Mouse (Mus musculus) gastrocnemius, postnatal 10 days (tissue): ENCODE results near the gene Csrp1. TPM values are rescaled to one million over a fixed set of nuclear protein-coding genes. Genes with fewer than 3 reads are reported as not detected.

Experiments used
- DNase-seq: peaks from one replicate; pipeline ENCODE4 v3.0.0; 2021; ENCODE audit warnings: mixed read lengths
- total RNA-seq, 2 experiments: library from RNA; stranded (reverse); gene quantifications; 2 replicates each; pipeline ENCODE4 v1.2.3; 2021

Gene Csrp1
- total RNA-seq, 2 experiments from 2014 or later: 63.5 to 70.3 TPM

DNA sequence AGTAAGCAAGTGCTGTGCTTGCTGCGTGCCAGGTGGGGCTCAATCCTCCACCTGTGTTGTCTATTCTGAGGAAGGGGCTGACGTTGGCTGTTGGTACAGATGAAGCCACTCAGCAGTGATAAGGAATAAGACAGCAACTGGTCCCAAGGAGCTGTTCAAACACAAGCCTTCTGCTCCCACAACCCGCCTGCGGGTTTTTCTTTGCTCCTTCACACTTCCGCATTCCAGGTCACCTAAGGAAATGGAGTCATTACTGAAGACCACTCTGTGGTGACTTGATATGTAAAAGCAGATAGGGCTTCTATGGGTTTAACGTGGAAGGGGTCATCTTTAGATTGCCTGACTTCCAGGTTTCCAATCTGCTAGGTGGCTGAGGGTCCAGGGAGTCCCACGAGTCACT lies 11.5 kb downstream of the Csrp1 start:
- no peak for DNase-seq

- DNase-seq: no peak
Measured at GRCm38 (mm10) chr1:135731897-135732684, 12.2 kb downstream of the Csrp1 start.

DNA sequence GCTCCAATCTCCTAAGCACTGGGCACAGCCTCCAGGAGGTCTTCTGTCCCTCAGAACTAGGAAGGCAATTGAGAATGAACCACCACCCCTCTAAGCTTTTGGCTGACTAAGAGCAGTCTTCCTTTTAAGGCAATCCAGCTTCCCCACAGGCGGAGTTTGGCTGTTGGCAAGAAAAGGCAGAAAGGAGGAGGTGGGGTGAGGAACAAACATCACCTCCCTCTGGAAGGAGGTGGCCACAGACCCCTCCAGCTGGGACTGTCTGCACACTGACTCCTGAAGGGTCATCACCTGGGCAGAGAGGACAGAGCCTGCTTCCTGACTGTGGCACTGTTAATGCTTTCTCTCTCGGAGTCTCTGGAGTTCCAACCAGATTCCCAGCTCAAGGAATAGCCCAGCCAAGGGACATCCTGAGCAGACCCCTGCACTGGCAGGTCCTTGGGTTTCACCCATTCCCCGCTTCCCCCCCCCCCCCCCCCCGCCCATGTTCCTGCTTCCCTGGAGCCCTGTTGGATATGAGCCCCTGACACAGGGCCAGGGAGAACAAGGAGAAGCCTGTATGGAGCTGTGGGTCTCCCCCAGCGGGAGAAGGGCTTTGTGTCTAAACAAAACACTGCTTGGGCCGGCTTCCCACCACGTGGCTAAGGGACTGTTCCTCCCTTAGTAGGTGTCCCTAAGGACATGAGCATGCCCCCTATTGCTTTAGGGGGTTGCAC lies 14.5 kb downstream of the Csrp1 start:
- DNase-seq: no peak

DNA sequence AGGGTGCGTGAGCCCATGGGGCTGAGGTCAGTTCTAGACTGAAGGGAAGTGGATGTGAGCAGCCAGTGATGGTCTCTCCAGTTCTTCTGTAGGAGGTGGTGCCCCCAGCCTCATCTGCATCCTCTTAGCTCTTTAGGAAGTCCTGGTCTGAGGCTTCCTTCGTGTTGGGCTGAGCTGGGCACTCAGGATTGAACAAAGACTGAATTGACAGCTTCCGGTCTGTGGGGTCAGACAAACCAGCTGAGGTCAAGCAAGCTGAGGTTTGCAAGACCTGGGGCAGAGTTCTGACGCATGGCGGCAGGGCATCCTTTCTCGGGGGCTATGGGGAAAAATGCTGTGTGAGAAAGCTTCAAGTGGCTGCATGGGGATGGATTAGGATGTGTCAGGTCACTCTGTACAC lies 15.6 kb downstream of the Csrp1 start:
- DNase-seq: no peak

DNA sequence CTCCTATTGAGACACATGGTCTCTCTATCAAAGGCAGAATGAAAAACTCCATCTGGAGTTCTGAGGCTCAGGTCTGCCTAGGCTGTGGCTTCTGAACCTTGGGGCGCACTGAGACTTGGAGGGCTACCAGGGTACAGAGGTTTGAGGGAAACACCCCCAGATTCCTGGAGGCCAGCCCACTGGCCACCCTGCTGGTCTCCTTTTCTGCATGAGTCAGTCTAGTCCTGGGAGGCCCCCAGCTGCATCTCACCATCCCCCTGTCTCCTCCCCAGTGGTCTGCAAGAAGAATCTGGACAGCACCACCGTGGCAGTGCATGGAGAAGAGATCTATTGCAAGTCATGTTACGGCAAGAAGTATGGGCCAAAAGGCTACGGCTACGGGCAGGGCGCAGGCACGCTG lies 25.1 kb downstream of the Csrp1 start:
- no peak for DNase-seq

GRCm38 (mm10) chr1:135746248-135746647 lies 26.4 kb downstream of the Csrp1 start:
- DNase-seq: no peak

DNA sequence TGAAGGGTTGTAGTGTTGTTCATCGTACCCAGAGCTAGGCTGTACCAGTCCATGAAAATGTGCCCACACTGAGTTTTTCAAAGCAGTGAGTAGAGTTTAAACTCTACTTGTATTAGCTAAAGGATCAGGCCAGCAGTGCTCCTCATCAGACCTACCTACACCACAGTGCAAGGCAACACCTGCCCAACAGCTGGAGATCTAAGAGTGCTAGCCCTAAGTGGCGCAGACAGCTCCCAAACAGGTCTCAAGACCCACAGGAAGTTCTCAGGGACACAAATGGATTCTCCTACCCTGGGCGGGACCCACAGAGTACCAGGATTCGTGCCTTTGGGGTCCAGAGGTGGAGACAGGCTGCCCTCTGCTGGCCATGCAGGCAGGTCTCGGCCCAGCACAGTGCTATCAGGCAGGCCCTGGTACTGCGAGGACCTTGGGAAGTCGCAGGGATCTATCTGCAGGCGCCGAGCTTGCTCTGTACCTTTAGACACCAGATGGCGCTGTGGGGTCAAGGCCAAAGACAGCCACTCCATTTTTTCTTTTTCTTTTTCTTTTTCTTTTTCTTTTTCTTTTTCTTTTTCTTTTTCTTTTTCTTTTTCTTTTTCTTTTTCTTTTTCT lies 33.0 kb downstream of the Csrp1 start:
- peak; percentile 93 for DNase-seq

GRCm38 (mm10) chr1:135755287-135755686 lies 35.4 kb downstream of the Csrp1 start:
- DNase-seq: no peak

GRCm38 (mm10) chr1:135755913-135756312 lies 36.1 kb downstream of the Csrp1 start:
- no peak for DNase-seq

DNA sequence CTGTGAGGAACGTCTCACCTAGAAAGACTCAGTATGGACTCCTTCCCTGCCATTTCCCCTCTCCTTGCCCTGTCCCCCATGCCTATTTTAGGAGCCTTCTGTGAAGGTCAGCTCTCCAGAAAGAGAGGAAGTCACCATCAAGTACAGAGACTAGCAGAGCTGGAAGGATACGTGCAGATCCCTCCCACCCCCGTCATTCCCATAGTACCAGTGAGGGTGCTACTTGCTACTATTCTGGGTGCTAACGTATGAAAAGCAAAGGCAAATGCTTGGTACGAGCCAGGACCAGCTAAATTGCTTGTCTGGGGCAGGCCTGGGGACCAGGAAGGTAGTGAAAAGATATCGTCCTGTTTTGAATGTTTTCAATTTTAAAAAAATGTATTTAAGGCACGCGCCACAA lies 37.4 kb downstream of the Csrp1 start:
- DNase-seq: no peak

DNA sequence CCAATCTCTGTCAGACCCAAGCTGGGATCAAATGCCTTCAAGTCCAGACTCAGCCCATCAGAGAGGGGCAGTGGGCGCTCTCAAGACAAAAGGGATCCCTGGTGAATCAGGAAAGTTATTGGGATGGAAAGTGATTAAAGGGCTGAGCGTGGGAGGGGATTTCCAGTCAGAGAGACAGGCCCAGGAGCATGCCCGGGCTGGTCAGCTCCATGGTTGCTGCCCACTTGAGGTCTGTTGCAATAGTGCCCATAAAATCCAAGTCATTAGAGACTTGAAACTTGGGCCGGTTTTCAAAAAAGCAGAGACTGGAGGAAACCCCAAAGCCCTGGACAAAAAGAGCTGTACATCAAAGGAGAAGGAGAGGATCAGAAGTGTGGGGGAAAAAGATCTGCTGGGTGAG lies 39.8 kb downstream of the Csrp1 start:
- DNase-seq: no peak

- DNase-seq: no peak
Measured at GRCm38 (mm10) chr1:135760216-135760615, 40.4 kb downstream of the Csrp1 start.

- DNase-seq: no peak
Measured at GRCm38 (mm10) chr1:135761728-135762127, 41.9 kb downstream of the Csrp1 start.

GRCm38 (mm10) chr1:135763503-135764205 lies 43.8 kb downstream of the Csrp1 start:
- no peak for DNase-seq

GRCm38 (mm10) chr1:135764206-135764528 lies 44.3 kb downstream of the Csrp1 start:
- no peak for DNase-seq

DNA sequence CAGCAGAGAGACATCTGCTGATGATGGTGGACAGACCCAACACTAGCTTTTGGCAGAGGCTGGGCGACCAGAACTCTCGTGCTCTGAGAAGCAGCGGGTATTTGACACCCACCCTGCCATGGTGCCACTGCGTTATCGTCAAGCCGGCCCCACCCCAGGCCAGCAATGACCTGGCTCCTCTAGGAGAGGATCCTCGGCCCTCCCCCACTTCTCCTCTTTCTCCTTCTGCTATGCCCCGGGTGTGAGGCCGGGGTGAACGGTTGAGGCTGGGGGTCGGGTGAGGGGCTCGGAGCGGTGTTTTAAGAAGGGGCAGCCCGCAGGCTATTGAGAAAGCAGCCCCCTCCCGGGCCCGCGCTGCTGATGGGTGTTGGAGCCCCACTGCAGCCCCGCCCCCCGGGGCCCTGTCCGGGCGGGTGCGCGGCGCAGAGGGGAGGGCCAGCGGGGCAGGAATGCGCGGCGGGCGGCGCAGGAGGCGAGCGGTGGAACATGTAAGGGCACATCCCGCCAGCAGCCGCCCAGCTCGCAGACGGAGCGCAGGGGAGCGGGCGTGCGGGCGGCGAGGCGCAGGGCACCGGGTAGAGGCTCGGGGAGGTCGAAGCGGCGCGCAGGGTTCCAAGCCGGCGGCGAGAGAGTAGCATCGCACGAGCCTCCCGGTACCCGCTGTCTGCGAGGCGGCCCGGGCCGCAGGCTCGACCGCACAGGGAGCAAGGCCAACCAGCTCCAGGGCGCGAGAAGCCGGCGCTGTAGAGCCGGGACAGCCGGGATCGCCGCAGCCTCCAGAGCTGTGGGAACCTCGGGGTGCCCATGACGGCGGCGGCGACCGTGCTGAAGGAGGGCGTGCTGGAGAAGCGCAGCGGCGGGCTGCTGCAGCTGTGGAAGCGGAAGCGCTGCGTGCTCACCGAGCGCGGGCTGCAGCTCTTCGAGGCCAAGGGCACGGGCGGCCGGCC lies 46.1 kb downstream of the Csrp1 start, which contains the start of gene Phlda3:
TSS of gene Phlda3 (plus strand) at position 475 of the 947 bp plus-strand sequence.
- peak; percentile 84 for DNase-seq

- no peak for DNase-seq
Measured at GRCm38 (mm10) chr1:135766592-135767306, 46.9 kb downstream of the Csrp1 start.

GRCm38 (mm10) chr1:135767324-135767890 lies 47.5 kb downstream of the Csrp1 start:
- no peak for DNase-seq

- DNase-seq: no peak
Measured at GRCm38 (mm10) chr1:135768400-135768799, 48.5 kb downstream of the Csrp1 start.

- DNase-seq: no peak
Measured at GRCm38 (mm10) chr1:135770237-135770636, 50.4 kb downstream of the Csrp1 start.
